Mouse (Mus musculus): Measurements from ENCODE around the gene Tent5b.

DNA sequence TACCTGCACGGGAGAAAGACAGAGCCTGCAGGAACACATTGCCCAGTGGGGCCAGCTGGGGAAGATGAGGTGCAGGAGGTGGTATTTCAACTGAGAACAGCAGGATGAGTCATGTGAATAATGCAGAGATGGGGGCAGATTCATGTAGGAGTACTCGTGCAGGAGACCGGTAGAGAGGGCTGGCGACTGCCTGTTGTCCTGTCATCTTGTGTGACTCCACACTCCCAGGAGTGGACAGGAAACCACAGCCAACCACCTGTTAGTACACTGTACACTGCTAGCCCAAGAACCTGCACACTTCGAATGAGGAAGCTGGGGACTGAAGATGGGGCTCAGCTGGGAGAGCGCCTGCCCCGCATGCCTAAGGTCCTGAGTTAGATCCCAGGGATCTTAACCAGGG lies 21.6 kb downstream of the Tent5b start:
- TF ChIP-seq CTCF (IDR thresholded peaks at IDR 0.05; ENCODE audit: extremely low read depth, insufficient read length, insufficient replicate concordance, low read depth, low read length) (no peak), POLR2A (IDR thresholded peaks at IDR 0.05; ENCODE audit: low read depth, low read length) (no peak)

Measured in small intestine, adult 2 months (tissue).